28 mouse cellular contexts compared by ENCODE assay signal in the genomic region with DNA sequence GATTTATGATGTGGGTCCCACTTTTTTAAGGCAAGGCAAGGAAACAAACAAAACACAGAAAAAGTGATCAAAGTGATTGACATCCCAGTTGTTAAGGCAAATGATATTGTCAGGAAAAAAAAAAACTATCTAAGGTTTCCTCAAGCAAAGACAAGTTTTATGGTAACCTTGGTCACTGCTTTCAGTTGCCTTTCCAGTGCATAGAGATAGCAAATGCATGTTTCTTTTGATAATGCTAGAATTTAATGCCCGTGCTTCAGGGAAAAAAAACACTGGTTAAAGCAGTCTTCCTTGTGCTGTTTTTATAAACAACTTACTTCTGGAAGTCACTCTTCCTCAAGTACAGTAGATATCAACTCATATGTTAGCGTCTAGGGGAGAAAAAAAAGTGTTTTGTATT.
"Had no signal": no experiment of that assay in that cellular context is flagged by ENCODE, and none has a peak within 500 bp of the region (broad histone marks: within the 10 kb centered on the region; RNA-seq: fewer than 3 reads in every experiment).

No protein-coding gene starts in this region.

- H3K9me3 ChIP-seq: limb, embryonic 10.5 days; limb, embryonic 12.5 days; limb, embryonic 13.5 days; limb, embryonic 15.5 days; liver, embryonic 12.5 days; liver, embryonic 13.5 days; liver, embryonic 15.5 days; lung, embryonic 15.5 days; megakaryocyte, embryonic 14.5 days; midbrain, embryonic 10.5 days; midbrain, embryonic 12.5 days; midbrain, embryonic 13.5 days; midbrain, embryonic 15.5 days; neural tube, embryonic 12.5 days had no signal

- H3K36me3 ChIP-seq: limb, embryonic 10.5 days; limb, embryonic 12.5 days; limb, embryonic 13.5 days; limb, embryonic 15.5 days; liver, embryonic 12.5 days; liver, embryonic 13.5 days; liver, embryonic 15.5 days; lung, embryonic 15.5 days; midbrain, embryonic 10.5 days; midbrain, embryonic 12.5 days; midbrain, embryonic 13.5 days; midbrain, embryonic 15.5 days; neural tube, embryonic 12.5 days had no signal

- H3K27ac ChIP-seq: limb, embryonic 10.5 days; limb, embryonic 12.5 days; limb, embryonic 13.5 days; limb, embryonic 15.5 days; liver, embryonic 12.5 days; liver, embryonic 13.5 days; liver, embryonic 14.5 days; liver, embryonic 15.5 days; lung, embryonic 15.5 days; macrophage; midbrain, embryonic 10.5 days; midbrain, embryonic 12.5 days; midbrain, embryonic 13.5 days; midbrain, embryonic 15.5 days; neural tube, embryonic 12.5 days had no signal

- H3K4me3 ChIP-seq: limb, embryonic 10.5 days; limb, embryonic 12.5 days; limb, embryonic 13.5 days; limb, embryonic 15.5 days; liver, embryonic 12.5 days; liver, embryonic 13.5 days; liver, embryonic 15.5 days; lung, embryonic 15.5 days; megakaryocyte, embryonic 14.5 days; midbrain, embryonic 10.5 days; midbrain, embryonic 12.5 days; midbrain, embryonic 13.5 days; midbrain, embryonic 15.5 days; myocyte; neural tube, embryonic 12.5 days had no signal

- H3K9ac ChIP-seq: limb, embryonic 12.5 days; limb, embryonic 13.5 days; limb, embryonic 15.5 days; liver, embryonic 12.5 days; liver, embryonic 13.5 days; liver, embryonic 14.5 days; liver, embryonic 15.5 days; liver, postnatal 0 days; lung, embryonic 14.5 days; lung, embryonic 15.5 days; midbrain, embryonic 12.5 days; midbrain, embryonic 13.5 days; midbrain, embryonic 15.5 days; neural tube, embryonic 12.5 days had no signal

- H3K4me1 ChIP-seq: limb, embryonic 10.5 days; limb, embryonic 12.5 days; limb, embryonic 13.5 days; limb, embryonic 15.5 days; liver, embryonic 12.5 days; liver, embryonic 13.5 days; liver, embryonic 15.5 days; lung, embryonic 15.5 days; megakaryocyte, embryonic 14.5 days; midbrain, embryonic 10.5 days; midbrain, embryonic 12.5 days; midbrain, embryonic 13.5 days; midbrain, embryonic 15.5 days; neural tube, embryonic 12.5 days had no signal

- H3K27me3 ChIP-seq: limb, embryonic 12.5 days; limb, embryonic 13.5 days; limb, embryonic 15.5 days; liver, embryonic 12.5 days; liver, embryonic 13.5 days; liver, embryonic 15.5 days; lung, embryonic 15.5 days; megakaryocyte, embryonic 14.5 days; midbrain, embryonic 12.5 days; midbrain, embryonic 13.5 days; midbrain, embryonic 15.5 days; neural tube, embryonic 12.5 days had no signal

- DNase-seq: left cerebral cortex, postnatal 4 days; liver; liver, embryonic 13.5 days; liver, postnatal 0 days; lung, adult 18-20 months; lung, adult 2 months; lung, embryonic 14.5 days; lung, postnatal 10 days; lung, postnatal 14 days; lung, postnatal 36 days; lung, postnatal 4 days; midbrain, embryonic 14.5 days had no signal
